Mouse (Mus musculus) MN1 (cell line): Measurements from ENCODE around the gene Luc7l3.

Experiments used
- DNase-seq: peaks from one replicate; pipeline ENCODE4 v3.0.0-alpha.2; 2016; ENCODE audit warnings: low spot score

The Luc7l3 gene

GRCm38 (mm10) chr11:94259814-94260213 lies 62.0 kb downstream of the Luc7l3 start:
- no peak for DNase-seq

- no peak for DNase-seq
Measured at GRCm38 (mm10) chr11:94257987-94258386, 63.8 kb downstream of the Luc7l3 start.

GRCm38 (mm10) chr11:94255733-94256132 lies 66.1 kb downstream of the Luc7l3 start:
- DNase-seq: no peak

- DNase-seq: peak; percentile 52
Measured at GRCm38 (mm10) chr11:94253691-94254090, 68.1 kb downstream of the Luc7l3 start.

- no peak for DNase-seq
Measured at GRCm38 (mm10) chr11:94253156-94253555, 68.6 kb downstream of the Luc7l3 start.

GRCm38 (mm10) chr11:94246789-94247061 lies 75.1 kb downstream of the Luc7l3 start:
- DNase-seq: no peak

GRCm38 (mm10) chr11:94245955-94246788 lies 75.6 kb downstream of the Luc7l3 start, which contains the start of gene Wfikkn2:
TSS of gene Wfikkn2 (minus strand) at chr11:94246005.
- DNase-seq: peak; percentile 55

GRCm38 (mm10) chr11:94244385-94244784 lies 77.4 kb downstream of the Luc7l3 start:
- no peak for DNase-seq

GRCm38 (mm10) chr11:94243422-94244180 lies 78.2 kb downstream of the Luc7l3 start:
- peak; percentile 35 for DNase-seq

GRCm38 (mm10) chr11:94242760-94243421 lies 78.9 kb downstream of the Luc7l3 start:
- DNase-seq: peak; percentile 25

- DNase-seq: no peak
Measured at GRCm38 (mm10) chr11:94239706-94240105, 82.1 kb downstream of the Luc7l3 start.

GRCm38 (mm10) chr11:94238786-94239185 lies 83.0 kb downstream of the Luc7l3 start:
- no peak for DNase-seq
